Mouse (Mus musculus) cerebellum, adult 2 months (tissue): ENCODE measurements around the gene Jund. TPM values are rescaled to one million over a fixed set of nuclear protein-coding genes. Genes with fewer than 3 reads are reported as not detected.

ENCODE experiments used
- DNase-seq, 2 experiments: peaks; one replicate each; pipeline ENCODE4 v3.0.0; 2021
- H3K27ac ChIP-seq: fragments of 200-500 bp; 2 replicates; pipeline ENCODE4 v1.5.1; 2012; ENCODE audit warnings: low read length, control low read depth, inconsistent platforms; ENCODE audit not compliant: insufficient read depth
- H3K27me3 ChIP-seq: fragments of 200-500 bp; 2 replicates; pipeline ENCODE4 v1.6.1; 2012; ENCODE audit warnings: inconsistent platforms, mild to moderate bottlenecking, low read length, moderate library complexity; ENCODE audit not compliant: control insufficient read depth, insufficient read depth
- H3K4me1 ChIP-seq: fragments of 200-500 bp; 2 replicates; pipeline ENCODE4 v1.6.1; 2011; ENCODE audit warnings: low read length; ENCODE audit not compliant: control insufficient read depth, insufficient read depth
- H3K4me3 ChIP-seq: fragments of 200-500 bp; replicated peaks from 2 replicates; pipeline ENCODE3; 2011; ENCODE audit warnings: mild to moderate bottlenecking, low read depth, low read length, control low read depth; ENCODE audit not compliant: insufficient read depth
- CTCF ChIP-seq: fragments of 200-500 bp; IDR thresholded peaks from 2 replicates; pipeline ENCODE4 v1.5.1; 2011; ENCODE audit warnings: low read depth, mild to moderate bottlenecking, control low read depth, low read length, moderate library complexity, borderline replicate concordance; ENCODE audit not compliant: insufficient read depth
- POLR2A ChIP-seq: fragments of 200-500 bp; IDR thresholded peaks from 2 replicates; pipeline ENCODE4 v1.6.1; 2011; ENCODE audit warnings: low read length, control low read depth, borderline replicate concordance; ENCODE audit not compliant: insufficient read depth
- WGBS: fragments of 180-500 bp; shearing (Covaris S2); methylation state at CpG from one replicate; pipeline ENCODE4 v1.1.7; 2018; 5-methylcytosine and 5-hydroxymethylcytosine counted together
- polyA plus RNA-seq: library from polyadenylated mRNA; depleted of rRNA; stranded (reverse); fragments of >200 nt; gene quantifications from 2 replicates; pipeline ENCODE4 v1.2.3, GENCODE M21; 2012

Gene Jund
- polyA plus RNA-seq, 1 experiment = 252 TPM

GRCm38 (mm10) chr8:70657739-70658138, 41.0 kb upstream of the Jund start:
- no peaks in the 10 kb centered on the region for H3K27me3 ChIP-seq
- H3K27ac ChIP-seq = no peak overlapping the region
- DNase-seq = no peak
- no peaks in the 10 kb centered on the region for H3K4me1 ChIP-seq
- 54% methylated on average over 2 of the region's 2 CpGs for WGBS
- TF ChIP-seq POLR2A = no peak
- no peak for TF ChIP-seq CTCF
- H3K4me3 ChIP-seq = no peak overlapping the region

DNA sequence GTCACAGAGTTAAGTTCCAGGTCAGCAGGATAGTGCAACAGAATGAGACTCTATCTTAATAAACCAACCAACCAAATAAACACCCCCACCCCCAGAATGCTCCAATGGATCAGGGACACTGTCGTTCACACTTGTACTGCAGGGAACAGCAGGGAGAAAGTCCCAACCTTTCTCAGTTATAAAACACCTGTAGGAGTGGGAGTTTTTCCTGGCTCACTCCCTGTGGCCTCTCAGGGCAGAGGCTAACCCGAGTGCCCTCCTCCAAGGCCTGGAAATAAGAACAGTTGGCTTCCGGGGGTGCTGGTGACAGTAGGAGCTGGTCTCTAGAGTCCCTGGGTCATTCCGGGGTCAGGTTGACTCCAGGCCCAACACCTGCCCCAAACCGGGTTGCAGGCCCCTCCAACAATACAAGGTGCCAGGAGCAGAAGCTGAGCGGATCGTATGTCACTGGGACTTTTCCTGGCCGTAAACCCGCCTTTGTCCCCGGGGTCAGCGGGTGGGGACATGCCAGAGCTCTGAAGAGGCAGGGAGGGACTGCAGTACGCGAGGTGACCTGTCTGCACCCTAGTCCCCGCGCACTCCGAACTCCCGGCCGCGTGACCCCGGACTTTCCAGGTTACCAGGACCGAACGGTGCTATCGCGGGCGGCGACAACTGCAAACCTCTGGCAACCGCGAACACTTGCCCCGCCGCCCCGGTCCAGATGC, 39.7 kb upstream of the Jund start:
- H3K4me3 ChIP-seq = peak overlapping the region; percentile 81
- no peaks in the 10 kb centered on the region for H3K27me3 ChIP-seq
- WGBS = 2% methylated on average over 31 of the region's 31 CpGs
- H3K4me1 ChIP-seq = no peaks in the 10 kb centered on the region
- no peak for TF ChIP-seq CTCF
- H3K27ac ChIP-seq = no peak overlapping the region
- DNase-seq = no peak

DNA sequence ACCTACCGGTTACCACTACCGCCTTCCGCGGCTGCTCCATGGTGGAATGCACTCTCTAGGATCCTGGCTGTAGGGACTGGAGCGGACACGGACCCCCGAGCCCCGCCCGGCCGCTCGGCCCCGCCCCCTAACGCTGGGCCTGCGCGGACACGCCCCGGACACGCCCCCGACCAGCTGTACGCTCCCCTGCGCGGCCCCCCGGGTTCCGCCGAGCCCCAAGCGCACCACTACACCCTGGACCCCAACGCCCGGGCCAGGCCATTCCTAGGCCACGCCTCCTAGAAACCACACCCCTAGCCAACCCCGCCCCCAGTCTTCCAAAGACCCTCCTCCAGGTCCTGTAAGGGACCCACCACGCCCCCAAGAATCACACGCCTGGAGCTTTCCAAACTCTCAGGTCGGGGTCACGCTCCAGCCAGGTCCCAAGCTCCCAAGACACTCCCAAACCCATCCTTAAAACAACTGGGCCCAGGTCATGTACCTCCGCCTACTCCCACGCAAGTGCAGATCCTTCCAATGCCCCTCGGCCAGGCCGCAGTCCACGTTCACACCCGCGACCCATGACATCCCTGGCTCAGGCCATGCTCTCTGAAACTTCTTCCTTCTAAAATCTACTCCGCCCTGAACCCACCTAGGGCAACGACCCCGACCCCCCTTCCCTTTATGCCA, 39.0 kb upstream of the Jund start:
- Histone ChIP-seq H3K4me1 (no peaks in the 10 kb centered on the region), H3K4me3 (peak overlapping the region; percentile 81), H3K27me3 (no peaks in the 10 kb centered on the region), H3K27ac (no peak overlapping the region)
- 2% methylated on average over 44 of the region's 44 CpGs for WGBS
- DNase-seq = peak; percentile 64 to 65
- TF ChIP-seq CTCF (no peak), POLR2A (no peak)

DNA sequence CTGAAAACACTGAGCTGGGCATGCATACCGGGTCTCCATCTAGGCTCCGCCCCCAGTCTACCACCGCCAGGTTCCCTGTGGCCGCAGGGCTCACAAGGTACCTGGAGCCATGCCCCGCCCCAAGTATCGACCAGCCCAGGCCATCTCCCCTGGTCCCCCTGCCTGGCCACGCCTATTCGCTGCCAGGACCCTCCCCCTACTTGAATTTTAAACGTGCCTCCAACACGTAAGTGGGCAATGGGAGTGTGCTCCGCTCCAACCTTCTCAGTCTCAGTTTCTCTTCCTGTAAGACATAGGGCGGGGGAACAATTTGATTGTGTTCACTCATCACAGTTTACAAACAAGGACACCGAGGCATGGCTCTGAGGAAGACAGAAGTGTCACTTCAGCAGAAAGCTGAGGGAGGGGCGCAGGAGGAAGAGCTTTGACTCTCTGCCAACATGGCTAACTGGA, 38.5 kb upstream of the Jund start, which contains the start of gene Pgpep1:
Pgpep1 (minus strand) TSS at position 116 of the 453 bp plus-strand sequence.
- H3K27me3 ChIP-seq = no peaks in the 10 kb centered on the region
- H3K4me1 ChIP-seq = no peaks in the 10 kb centered on the region
- H3K4me3 ChIP-seq = peak within 1 kb of the TSS; percentile 81
- TF ChIP-seq CTCF (no peak), POLR2A (no peak)
- no peak within 1 kb of the TSS for H3K27ac ChIP-seq
- 12% methylated on average over 14 of the region's 14 CpGs for WGBS
- DNase-seq = no peak

- H3K4me3 ChIP-seq = no peak overlapping the region
- H3K27me3 ChIP-seq = no peaks in the 10 kb centered on the region
- no peaks in the 10 kb centered on the region for H3K4me1 ChIP-seq
- 23% methylated on average over 4 of the region's 4 CpGs for WGBS
- DNase-seq = no peak
- TF ChIP-seq CTCF (no peak), POLR2A (no peak)
- H3K27ac ChIP-seq = no peak overlapping the region
These were observed 35.1 kb upstream of the Jund start for GRCm38 (mm10) chr8:70663691-70664090.

DNA sequence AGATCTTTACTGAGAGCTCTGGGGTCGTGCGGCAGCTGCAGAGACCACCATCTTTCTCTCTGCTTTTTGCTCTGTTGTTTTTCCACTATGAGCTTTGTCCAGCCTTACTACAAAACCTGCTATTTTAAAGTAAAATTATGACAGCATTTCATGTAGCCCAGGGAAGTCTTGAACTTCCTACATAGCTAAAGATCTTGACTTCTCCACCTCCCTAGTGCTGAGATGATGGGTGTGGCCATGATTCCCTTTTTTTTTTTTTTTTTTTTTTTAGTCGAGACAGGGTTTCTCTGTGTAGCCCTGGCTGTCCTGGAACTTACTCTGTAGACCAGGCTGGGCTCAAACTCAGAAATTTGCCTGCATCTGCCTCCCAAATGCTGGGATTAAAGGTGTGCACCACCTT, 34.1 kb upstream of the Jund start:
- Histone ChIP-seq H3K4me3 (no peak overlapping the region), H3K27ac (no peak overlapping the region), H3K4me1 (no peaks in the 10 kb centered on the region), H3K27me3 (no peaks in the 10 kb centered on the region)
- DNase-seq = no peak
- WGBS = 73% methylated on average over 3 of the region's 3 CpGs
- TF ChIP-seq CTCF = no peak
- TF ChIP-seq POLR2A = no peak

DNA sequence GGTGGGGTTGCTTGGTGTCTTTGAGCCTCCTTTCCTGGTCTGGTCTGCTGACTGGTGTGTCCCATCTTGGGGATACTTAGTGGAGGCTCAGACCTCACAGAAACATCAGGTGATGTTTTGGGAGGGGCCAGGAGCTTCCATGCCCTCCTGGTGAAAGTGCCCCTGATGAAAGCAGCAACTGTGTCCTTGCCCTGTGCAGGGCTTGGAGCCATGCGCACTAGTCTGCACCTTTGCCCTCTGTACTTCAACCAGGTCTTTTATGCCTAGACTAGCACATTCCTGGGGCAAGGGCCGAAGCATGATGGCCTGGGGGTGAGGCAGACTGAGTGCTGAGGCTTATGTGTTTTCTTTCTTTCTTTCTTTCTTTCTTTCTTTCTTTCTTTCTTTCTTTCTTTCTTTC, 33.1 kb upstream of the Jund start:
- Histone ChIP-seq H3K27ac (no peak overlapping the region), H3K4me3 (no peak overlapping the region), H3K27me3 (no peaks in the 10 kb centered on the region), H3K4me1 (no peaks in the 10 kb centered on the region)
- TF ChIP-seq POLR2A (no peak), CTCF (no peak)
- DNase-seq = no peak
- WGBS = 92% methylated on average over 2 of the region's 2 CpGs

- Histone ChIP-seq H3K4me3 (no peak overlapping the region), H3K4me1 (no peaks in the 10 kb centered on the region), H3K27ac (no peak overlapping the region), H3K27me3 (no peaks in the 10 kb centered on the region)
- 23% methylated on average over 5 of the region's 5 CpGs for WGBS
- TF ChIP-seq CTCF = no peak
- DNase-seq = no peak
These were observed 31.7 kb upstream of the Jund start for GRCm38 (mm10) chr8:70667071-70667470.
